Mouse (Mus musculus) T-helper 1 cell (primary cell): ENCODE measurements around the gene Bend3.

Source experiments
- in situ Hi-C: fragments of 300-600 bp; cut with MboI, MseI; formaldehyde crosslinking; loops from one replicate; pipeline ENCODE4 v1.15.1; 2025; ENCODE audit warnings: high pct_unique_total_duplicates

The Bend3 gene

DNA sequence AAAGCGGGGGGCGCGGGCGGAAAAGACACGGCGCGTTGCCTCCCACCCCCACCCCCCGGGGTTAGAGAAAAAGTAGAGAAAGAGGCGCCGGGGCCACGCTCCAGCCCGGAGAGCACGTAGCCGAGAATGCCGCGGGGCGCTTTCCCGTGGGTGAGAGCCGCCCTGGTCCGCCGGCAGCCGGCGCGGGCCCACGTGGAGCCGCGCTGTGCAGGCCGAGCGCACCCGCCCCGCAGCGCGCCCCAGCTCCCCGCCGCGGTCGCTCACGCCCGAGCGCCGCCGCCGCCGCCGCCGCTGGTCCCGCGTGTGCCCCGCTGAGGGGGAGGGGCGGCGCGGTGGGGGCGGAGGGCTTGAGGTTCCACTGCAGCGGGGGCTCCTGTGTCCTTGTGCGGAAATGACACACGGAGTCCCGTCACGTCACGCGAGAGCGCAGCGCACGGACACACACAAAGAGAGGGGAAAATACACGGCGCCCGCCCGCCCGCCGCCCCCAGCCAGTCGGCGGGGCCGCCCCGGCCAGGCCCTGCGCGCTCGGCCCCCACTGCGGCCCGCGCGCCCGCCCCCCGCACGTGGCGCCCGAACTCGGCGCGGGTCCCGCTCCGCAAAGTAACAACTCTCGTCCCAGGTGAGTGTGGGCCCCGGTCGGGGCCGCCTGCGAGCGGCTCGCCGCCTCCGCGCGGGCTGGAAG, at the start of gene Bend3:
Bend3 (plus strand) TSS at position 81 of the 685 bp plus-strand sequence.
- in situ Hi-C loops, result loop anchor here (5.0 kb wide), 1 partner anchor 262 kb away; no protein-coding TSS in a partner anchor

DNA sequence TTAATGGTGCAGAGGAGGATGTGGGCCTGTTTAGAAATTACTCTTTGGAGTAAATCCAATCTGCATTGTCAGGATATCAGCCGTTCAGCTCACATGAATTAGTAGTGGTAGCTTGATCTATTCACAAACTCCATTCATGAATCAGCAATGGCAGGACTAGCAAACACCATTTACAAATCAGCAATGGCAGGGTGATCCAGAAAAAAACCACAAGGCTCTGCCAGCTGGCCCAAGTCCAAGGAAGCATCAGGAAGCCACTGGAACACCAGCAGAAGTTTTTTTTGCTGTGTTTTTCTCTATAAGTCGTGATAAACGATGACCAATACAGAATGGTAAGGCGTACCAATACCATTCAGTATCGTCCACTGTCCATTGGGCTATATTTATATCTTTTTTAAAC, 48.0 kb upstream of the Bend3 start:
- in situ Hi-C loops, result no loop called here

DNA sequence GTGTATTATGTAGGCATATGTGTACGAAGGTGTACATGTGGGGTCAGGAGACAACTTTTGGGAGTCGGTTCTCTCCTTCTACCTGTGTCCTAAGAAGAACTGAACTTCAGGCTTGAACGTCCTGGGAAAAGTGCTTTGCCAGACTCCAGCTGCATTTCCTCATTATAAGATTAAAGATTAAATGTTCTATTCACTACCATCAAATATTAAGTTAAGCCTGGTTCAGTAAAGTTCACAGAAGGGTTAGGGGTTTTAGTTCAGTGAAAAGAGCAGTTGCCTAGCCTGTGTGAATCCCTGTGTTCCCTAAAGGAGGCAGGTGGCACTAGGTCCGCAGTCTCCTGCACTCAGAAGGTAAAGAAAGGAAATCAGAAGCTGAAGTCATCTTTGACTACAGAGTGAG, 44.3 kb upstream of the Bend3 start:
- in situ Hi-C loops, result no loop called here

DNA sequence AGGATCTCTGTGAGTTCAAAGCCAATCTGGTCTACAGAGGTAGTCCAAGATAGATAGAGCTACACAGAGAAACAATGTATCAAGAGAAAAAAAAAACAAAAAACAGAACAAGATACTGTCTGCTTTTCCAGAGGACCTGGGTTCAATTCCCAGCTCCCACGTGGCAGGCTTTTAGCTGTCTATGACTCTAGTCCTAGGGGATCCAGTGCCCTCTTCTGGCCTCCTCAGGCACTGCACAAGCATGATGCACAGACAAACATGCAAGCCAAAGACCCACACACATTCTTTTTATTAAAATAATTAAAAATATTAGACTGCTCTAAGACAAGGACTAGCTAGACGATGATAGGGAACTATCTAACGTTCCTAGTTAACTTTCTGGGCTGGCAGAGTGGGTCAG, 42.9 kb upstream of the Bend3 start:
- in situ Hi-C loops, result no loop called here

DNA sequence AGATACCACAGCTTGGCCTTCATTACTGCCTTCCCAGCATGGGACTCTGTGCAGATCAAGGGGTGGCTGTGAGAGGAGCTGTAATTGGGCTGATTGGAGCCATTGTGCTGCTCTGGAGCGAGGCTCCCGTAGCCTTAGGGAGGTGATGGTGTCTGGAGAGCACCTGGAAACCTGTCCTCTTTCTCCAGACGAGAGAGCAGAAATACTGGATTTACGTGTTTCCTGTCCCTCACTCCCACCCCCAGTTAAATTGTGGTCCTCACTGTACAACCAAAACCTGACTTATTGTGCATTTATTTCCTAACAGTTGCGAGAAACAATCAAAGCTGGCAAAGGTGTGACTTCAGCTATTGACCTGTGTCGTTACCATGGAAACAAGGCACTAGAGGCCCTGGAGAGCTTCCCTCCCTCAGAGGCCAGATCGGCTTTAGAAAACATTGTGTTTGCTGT, 39.1 kb upstream of the Bend3 start:
- in situ Hi-C loops, result no loop called here

DNA sequence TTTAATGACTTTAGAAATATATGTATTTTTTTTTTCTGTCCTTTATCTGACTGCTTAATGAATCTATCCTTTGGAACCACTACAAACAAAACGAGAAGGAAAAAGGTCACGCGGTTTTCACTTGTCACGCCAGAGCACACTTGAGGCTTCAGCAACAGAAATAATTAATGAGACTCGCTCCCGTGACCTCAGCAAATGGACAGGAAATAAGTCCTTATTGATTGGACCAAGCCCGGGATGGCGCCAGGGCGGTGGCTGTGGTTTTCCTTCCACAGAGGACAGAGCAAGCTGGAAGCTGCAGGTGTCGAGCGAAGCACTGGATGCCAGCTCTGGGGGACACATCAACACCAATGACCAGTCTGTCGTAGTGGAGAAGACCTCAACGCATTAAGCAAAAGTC, 38.6 kb upstream of the Bend3 start:
- in situ Hi-C loops, result no loop called here

DNA sequence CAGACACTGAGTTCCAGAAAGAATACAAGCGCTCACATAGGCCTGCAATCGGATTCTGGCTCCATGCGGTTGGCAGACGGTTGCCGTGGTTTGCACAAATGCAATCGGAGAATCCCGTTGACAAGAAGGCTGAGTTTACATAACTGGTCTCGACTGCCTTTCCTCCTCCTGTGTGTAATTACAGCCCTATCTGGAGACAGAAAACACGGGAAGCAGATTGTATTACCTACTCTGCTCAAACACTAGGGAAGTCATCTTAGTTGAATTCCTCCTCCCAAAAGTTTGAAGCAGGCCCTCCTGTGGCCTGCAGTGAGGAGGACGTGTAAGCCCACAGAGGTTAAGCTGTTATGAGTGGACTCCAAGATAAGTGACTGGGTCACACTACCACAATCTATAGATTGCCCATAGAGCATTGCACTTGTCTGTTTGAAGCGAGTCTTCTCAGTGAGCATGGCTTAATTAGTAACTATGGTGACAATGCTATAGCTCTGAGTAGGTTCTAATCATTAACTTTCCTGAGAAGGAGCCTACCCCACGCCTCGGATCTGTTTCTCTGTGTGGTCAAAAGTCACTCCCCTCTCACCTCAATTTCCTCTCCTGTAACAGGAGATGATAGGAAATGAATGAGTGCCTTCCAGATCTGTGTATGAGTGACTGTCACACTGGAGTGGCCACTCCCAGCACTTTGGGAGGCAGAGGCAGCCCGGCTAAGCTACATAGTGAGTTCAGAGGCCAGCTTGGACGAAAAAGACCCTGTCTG, 37.5 kb upstream of the Bend3 start:
- in situ Hi-C loops, result no loop called here

DNA sequence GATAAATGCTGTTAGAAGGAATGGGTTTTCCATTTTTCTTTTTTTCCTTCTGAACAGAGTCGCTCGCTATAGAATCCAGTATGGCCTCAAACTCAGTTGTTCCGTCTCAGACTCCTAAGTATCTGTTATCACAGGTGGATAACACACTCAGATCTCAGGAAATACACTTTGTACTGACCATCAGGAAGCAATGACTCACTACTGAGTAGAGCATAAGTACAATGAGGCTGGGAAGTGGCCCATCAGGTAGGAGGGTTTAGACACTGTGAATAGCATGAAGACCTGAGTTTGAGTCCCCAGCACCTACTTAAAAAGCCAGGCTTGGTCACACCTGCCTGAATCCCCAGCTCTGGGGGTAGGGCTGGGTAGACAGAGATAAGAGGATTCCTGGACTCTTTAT, 30.0 kb upstream of the Bend3 start:
- in situ Hi-C loops, result no loop called here

DNA sequence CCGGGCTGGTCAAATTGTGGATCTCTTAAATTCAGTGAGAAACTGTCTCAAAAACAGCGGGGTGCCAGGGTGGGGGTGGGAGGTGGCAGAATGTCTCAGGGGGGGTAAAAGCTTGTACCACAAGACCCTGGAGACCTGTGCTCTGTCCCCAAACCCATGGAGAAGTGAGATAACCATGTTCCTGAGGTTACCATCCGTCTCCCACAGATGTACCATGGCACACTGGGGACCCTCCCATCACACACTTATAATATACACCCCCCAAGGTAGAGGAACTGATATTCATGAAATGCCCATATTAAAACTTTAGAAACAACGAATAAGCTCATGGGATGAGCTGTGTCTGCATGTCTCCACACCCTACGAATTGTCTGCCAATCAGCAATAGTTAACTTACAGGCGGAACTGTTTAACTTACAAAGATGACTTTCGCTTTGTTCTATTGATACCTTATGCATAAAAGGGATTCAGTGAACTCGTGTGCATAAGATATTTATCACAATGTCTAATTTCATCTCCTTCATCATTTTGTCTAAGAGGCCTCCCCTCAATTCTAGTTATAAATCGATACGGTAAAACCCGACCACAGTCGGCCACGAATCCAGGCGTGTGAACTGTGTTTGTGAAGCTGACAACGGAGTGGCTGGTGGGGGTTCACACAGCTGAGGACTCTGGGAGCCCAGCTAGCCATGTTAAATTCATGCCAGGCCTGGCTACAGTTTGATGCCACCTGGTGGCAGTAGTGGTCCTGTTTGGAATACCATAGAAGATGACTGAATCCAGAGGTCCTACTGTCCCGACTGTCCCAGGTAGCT, 26.6 kb upstream of the Bend3 start:
- in situ Hi-C loops, result no loop called here

DNA sequence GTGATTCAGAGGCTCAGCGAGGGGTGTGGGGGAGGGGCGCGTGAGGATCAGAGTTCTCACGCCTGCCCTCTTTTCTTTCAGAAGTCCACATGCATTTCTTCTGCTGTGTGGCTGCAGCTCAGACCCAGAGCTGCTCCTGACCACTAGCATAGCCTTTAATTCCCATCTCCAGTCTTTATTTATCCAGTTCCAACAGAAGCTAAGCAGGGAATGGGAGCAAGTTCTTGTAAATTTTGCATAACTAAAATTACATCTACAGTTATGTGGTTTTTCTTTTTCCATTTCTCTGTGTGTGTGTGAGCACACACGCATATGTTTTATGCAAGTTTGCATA, 26.0 kb upstream of the Bend3 start:
- in situ Hi-C loops, result no loop called here

DNA sequence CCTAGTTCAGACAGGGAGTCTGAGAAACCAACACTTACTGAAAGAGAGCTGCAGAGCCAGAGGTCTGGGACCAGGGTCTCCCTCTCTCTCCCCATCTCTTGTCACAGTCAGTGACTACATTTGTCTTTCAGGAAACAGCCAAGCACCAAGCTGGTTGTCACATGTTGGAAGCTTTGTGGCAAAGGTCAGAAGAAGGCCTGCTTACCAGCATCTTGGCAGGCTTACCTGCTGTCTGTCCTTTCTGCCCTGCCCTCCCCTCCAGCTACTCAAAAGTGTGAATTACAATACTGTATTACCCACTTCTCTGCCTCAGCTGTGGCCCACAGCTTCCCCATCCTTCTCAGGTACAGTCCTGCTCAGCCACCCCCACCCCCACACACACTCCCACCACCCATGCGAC, 24.4 kb upstream of the Bend3 start:
- in situ Hi-C loops, result no loop called here

DNA sequence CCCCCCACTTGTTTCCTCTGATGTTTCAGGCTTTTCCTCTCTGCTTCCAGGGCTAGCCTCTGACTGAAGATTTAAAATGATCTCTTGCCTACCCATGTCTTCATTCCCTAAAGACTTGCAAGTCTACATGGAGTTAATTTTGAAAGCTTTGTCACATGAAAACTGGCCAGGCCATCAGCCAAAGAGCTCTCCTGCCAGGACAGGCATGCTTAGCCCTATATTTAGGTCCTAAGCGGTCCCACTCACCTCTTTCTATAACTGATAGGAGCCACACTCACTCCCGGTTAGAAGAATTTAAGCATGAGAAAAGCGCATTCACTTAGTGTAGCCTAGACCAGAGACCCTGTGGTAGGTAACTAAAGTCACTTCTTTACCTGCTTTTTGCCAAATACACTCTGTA, 24.0 kb upstream of the Bend3 start:
- in situ Hi-C loops, result no loop called here

DNA sequence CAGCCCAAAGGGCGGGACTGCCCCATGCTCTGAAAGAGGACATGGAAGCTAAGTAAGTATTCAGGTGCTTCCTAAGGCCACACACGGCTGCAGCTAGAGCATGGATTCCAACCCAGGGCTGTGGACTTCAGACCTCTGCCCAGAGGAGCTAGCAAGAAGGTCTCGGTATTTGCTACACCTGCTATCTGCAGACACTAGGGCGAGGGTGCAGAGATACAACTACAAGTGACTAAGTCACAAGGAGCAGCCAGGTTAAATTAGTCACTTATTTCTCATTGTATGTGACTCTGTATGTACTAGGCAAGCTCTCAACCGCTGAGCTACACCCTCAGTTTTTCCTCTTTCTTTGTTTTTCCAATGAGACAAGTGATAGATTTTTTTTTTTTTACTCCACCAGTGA, 15.8 kb upstream of the Bend3 start:
- in situ Hi-C loops, result no loop called here

DNA sequence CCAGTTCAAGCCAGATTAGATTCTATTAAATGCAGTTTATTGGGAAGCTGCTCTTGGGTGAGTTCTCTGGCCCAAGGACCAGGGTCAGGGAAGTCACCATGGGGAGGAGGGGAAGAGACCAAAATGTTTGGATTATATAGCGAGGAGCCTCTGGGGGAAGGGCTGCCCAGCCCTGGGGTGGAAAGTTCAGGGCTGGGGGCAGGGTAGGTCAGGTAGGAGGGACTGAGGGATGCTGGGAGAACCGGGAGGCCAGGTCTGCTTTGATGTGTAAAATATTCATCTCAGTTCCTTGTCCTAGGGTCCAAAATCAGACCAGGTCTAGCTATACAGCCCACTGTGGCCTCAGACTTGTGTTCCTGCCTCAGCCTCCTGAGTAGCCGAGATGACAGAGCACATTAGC, 15.4 kb upstream of the Bend3 start:
- in situ Hi-C loops, result no loop called here

DNA sequence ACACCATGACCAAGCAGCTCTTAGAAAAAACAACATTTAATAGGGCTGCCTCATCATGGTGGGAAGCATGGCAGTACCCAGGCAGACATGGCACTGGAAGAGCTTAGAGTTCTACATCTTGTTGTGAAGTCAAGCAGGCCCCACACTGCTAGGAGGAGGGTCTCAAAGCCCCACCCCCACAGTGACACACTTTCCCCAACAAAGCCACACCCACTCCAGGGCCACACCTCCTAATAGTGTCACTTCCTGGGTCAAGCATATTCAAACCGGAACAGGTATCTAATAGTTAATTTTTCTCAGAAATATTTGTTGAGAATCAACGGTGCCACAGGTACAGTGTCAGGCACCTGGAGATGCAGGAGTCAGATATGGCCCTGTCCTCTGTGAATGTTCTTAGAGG, 12.4 kb upstream of the Bend3 start:
- in situ Hi-C loops, result no loop called here

DNA sequence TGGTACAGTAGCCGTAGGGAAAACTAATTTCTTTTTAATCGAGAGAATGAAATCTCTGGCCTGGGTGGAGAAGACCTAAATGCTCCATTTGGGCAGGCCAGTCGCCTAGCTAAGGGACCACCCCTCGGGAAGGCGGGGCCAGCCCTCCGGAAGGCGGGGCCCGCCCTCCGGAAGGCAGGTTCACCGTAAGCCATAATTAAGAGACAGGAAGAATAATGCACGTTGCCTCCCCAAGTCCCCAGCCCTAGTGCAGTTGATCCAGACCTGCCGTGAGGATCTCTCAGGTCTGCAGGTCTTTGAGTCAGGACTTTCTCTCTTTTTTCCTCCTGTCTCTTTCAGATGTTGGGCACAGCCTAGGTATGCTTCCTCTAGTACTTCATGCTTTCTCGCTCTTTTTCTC, 11.0 kb upstream of the Bend3 start:
- in situ Hi-C loops, result no loop called here

DNA sequence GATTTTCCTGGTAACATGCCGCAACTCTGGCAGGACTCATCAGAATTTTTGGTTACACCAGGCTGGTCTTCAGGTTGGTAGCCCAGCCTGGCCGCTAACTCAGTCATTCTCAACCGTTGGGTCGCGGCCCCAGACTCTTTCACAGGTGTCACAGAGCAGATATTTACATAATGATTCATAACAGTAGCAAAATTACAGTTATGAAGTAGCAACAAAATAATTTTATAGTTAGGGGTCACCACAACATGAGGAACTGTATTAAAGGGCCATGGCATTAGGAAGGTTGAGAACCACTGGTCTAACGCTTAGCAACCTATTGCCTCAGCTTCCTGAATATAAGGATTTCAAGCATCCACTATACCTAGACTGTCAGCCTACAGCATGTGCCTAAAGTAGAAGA, 10.3 kb upstream of the Bend3 start:
- in situ Hi-C loops, result no loop called here

DNA sequence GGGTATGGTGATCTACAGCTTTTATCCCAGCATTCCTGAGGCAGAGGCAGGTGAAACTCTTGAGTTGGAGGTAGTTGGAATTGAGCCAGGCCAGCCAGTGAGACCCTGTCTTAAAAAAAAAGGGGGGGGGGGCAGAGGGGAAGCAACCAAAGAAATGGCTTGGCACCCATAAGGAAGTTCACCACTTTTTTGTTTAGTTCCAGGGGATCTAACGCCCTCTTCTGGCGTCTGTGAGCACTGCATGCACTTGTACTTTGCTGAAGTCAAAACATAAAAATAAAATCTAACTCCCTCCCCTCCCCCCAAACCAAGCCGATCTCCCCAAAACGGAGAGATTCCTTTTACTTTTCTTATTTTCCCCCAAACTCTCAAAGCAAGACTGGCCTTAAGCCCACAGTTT, 3.3 kb upstream of the Bend3 start:
- in situ Hi-C loops, result loop anchor here (5.0 kb wide), 1 partner anchor 258 kb away; no protein-coding TSS in a partner anchor

DNA sequence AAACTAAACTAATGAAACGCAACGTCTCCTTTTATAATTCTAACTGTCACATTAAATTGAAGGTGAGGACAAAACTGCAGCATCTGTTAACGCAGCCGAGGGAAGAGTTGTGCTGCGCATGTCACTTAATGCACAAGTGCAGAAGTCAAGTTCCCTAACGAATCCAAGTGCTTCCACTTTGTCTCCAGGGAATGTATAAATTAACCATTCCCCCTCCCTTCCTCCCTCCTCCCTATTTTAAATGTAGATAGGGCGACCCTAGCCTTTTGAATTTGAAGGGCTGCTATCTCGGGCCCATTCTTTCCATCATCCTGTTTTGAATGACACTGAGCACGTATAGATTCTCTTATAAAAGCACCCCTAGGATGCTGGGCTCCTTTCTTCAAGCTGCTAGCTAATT, 1.2 kb upstream of the Bend3 start:
- in situ Hi-C loops, result loop anchor here (5.0 kb wide), 1 partner anchor 260 kb away; no protein-coding TSS in a partner anchor

DNA sequence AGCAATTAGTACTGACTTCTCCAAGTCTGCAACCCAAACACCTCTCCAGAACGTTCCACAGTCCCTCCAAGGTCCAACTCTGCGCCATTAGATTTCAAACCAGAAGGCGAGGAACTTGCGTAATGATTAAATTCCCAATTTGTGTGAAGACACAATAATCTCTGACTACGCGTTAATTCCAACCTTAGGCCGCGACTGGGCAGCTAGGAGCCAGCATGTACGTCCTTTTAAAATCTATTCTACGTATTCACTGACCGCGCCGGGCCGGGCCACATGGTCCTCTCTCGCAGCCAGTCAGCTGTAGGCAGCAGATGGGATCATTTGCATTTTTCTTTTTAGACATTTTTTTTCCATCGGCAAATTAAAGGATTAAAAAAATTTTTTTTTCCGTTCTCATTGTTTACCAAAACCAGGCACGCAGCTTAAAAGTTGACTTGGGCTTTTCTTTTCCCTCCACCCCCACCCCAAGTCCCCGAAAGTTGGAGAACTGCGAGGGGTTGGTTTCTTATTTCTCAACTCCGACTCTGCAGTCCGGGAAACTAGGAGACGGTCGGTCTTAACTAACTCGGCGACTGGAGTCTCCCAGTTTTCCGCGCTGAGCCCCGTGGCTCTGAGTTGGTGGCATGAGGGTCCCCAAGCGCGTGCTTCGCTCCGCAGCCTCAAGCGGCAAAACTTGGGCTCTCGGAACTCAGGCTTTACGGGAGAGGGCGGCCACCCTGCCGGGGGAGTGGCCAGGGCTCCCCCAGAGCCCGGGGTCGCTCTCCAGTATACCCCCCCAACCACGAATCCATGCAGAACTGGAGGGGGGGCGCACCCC, 558 bp upstream of the Bend3 start:
- in situ Hi-C loops, result loop anchor here (5.0 kb wide), 1 partner anchor 261 kb away; no protein-coding TSS in a partner anchor

DNA sequence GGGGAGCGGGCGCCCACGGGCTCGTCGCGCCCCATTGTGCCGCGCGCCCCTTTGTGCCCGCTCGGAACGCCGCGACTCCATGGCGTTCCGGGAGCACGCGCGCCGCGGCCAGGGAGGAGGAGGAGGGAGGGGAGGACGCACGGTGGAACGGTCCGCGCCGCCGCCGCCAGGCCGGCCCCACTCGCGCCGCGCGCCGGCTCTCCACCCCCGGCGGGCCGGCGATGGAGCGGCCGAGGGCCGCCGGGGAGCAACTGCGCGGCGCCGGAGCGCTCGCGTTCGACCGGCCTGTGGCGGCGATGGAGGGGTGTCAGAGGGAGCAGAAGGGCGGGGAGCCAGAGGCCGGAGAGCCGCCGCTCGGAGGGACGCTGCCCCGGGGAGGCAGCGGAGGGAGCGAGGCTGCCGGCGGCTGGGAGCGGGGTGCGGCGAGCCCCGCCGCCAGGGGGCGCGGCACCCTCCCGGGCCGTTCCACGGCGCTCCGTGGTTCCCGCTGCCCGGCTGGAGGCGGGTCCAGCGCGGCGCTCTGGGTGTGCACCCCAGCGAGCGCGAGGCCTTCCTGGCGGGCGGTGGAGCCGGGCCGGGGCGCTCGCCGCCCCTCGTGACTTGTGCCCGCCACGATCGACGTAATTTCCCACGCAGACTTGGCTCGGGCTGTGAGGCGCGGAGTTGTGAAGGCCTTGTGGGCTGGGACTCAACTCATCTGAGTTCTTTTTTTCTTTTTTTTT, 966 bp downstream of the Bend3 start:
- in situ Hi-C loops, result loop anchor here (5.0 kb wide), 1 partner anchor 262 kb away; no protein-coding TSS in a partner anchor
